Mouse (Mus musculus) liver, postnatal 0 days (tissue): ENCODE measurements around the gene Mars. TPM values are rescaled to one million over a fixed set of nuclear protein-coding genes. Genes with fewer than 3 reads are reported as not detected.

Experiments
- ATAC-seq: fragments of 200-750 bp; cut with Nextera tagmentation; 2 replicates; pipeline ENCODE4 v1.8.0; 2017; ENCODE audit warnings: mild to moderate bottlenecking, moderate library complexity
- DNase-seq: peaks from one replicate; pipeline ENCODE4 v3.0.0-alpha.2; 2016
- H3K27ac ChIP-seq: fragments of 300-500 bp; sonication (generic); 2 replicates; pipeline ENCODE4 v1.5.1; 2014; ENCODE audit warnings: antibody characterized with exemption, moderate library complexity, mild to moderate bottlenecking, low read depth
- H3K27me3 ChIP-seq: fragments of 300-500 bp; sonication (generic); 2 replicates; pipeline ENCODE4 v1.6.1; 2014; ENCODE audit warnings: low read length, control low read depth, mixed read lengths; ENCODE audit not compliant: insufficient read depth
- H3K36me3 ChIP-seq: fragments of 300-500 bp; sonication (generic); replicated peaks from 2 replicates; pipeline ENCODE4 v1.6.1; 2014; ENCODE audit warnings: mild to moderate bottlenecking, control low read depth, low read length, moderate library complexity, mixed read lengths; ENCODE audit not compliant: insufficient read depth
- H3K4me1 ChIP-seq: fragments of 300-500 bp; sonication (generic); 2 replicates; pipeline ENCODE4 v1.6.1; 2014; ENCODE audit warnings: antibody characterized with exemption, mild to moderate bottlenecking, control low read depth; ENCODE audit not compliant: insufficient read depth
- H3K4me2 ChIP-seq: fragments of 300-500 bp; sonication (generic); 2 replicates; pipeline ENCODE4 v1.6.1; 2014; ENCODE audit warnings: low read depth, mild to moderate bottlenecking, low read length, moderate library complexity, mixed read lengths
- H3K4me3 ChIP-seq: fragments of 300-500 bp; sonication (generic); 2 replicates; pipeline ENCODE4 v1.5.1; 2014; ENCODE audit warnings: low read depth, low read length
- H3K9ac ChIP-seq: fragments of 300-500 bp; sonication (generic); replicated peaks from 2 replicates; pipeline ENCODE4 v1.6.1; 2014; ENCODE audit warnings: mild to moderate bottlenecking, moderate library complexity
- H3K9me3 ChIP-seq: fragments of 300-500 bp; sonication (generic); 2 replicates; pipeline ENCODE4 v1.6.1; 2016; ENCODE audit warnings: mild to moderate bottlenecking, control low read depth, low read length, mixed read lengths
- CTCF ChIP-seq: sonication (generic); IDR thresholded peaks from 2 replicates; pipeline ENCODE4 v1.5.1; 2016; ENCODE audit warnings: antibody characterized with exemption, low read depth
- EP300 ChIP-seq: IDR thresholded peaks from 2 replicates; pipeline ENCODE4 v1.6.1; 2016; ENCODE audit warnings: antibody characterized with exemption, low read depth, mild to moderate bottlenecking
- WGBS: fragments of 180-500 bp; shearing (Covaris S2); extraction: QIAGEN DNeasy Blood & Tissue Kit; methylation state at CpG from one replicate; pipeline ENCODE4 v1.1.7; 2014; ENCODE audit not compliant: insufficient replicate concordance; 5-methylcytosine and 5-hydroxymethylcytosine counted together
- polyA plus RNA-seq: library from polyadenylated mRNA; unstranded; fragments of >200 nt; fragmentation: Nextera tagmentation; extraction: Ambion mirVana; gene quantifications from 2 replicates; pipeline ENCODE4 v1.2.1, GENCODE M21; 2015

Mars gene
- polyA plus RNA-seq, 1 experiment from 2014 or later: 62.3 TPM

DNA sequence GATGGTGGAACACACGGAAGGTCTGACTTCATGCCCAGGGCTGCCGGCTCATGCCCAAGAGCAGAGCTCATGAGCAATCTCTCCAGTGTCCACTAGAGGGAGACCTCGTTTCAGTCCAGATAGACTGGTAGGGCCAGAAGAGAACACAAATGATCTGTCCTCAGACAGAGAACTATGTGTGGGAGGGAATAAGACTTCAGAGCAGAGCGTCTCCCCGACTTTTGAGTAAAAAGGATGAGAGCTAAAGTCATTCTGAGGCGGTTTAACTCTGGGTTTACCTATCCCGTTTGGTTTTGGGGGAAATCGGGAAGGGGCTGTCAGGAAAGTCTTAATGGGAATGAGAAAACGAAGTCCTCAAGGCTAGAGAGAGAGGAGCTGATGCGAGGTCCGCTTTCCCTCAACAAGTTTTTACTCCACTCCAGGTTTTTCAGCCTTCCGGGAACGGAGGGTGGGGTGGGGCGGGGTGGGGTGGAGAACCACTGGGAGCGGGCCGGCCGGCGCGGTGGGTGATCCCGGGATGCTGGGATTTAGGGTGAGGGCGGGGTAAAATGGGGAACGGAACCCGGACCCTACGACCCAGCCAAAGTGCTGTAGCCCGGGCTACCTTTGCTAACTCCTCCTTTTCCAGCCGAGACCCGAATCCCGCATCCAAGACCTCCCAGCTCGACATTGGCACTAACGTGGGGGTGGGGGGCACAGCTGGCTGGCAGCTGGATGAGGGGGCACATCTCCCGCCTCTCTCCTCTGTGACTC, 27.5 kb upstream of the Mars start:
- peaks cover 18% of the 10 kb centered on the region for H3K4me1 ChIP-seq
- peak overlapping the region; percentile 70 for H3K4me2 ChIP-seq
- H3K4me3 ChIP-seq: peak overlapping the region; percentile 24
- TF ChIP-seq CTCF (peak; percentile 94), EP300 (no peak)
- H3K27ac ChIP-seq: no peak overlapping the region
- WGBS: 1% methylated on average over 25 of the region's 31 CpGs
- H3K36me3 ChIP-seq: no peaks in the 10 kb centered on the region
- ATAC-seq: peak; percentile 83
- no peak overlapping the region; the same call in 1 of the 2 replicates for H3K9ac ChIP-seq
- H3K27me3 ChIP-seq: peaks cover 40% of the 10 kb centered on the region
- no peaks in the 10 kb centered on the region for H3K9me3 ChIP-seq
- peak; percentile 85 for DNase-seq

DNA sequence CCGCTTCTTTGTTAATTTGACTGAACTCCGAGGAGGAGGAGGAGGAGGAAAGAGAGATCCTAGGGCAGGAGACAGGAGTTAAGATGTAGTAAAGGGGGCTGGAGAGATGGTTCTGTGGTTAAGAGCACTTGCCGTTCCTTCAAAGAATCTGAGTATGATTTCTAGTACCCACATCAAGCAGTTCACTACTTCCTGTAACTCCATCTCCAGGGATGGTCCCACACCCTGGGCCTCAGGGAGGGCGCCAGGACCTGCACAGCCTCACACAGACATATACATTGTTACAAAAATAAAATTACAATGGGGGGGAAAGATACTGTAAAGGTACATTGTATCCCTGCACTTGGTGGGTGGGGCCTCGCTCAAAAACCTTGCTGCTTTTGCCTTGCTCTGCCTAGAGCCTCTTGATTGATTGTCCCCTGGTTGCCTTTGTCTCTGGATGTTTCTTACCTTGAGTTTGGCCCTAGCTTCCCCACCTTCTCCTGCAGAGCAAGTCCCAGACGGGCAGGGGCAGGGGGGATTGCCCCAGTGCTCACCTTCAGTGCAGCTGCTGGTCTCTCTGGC, 26.0 kb upstream of the Mars start:
- H3K4me3 ChIP-seq: no peak overlapping the region
- H3K4me1 ChIP-seq: peaks cover 18% of the 10 kb centered on the region
- no peaks in the 10 kb centered on the region for H3K36me3 ChIP-seq
- ATAC-seq: no peak
- H3K9ac ChIP-seq: no peak overlapping the region
- H3K4me2 ChIP-seq: no peak overlapping the region
- H3K9me3 ChIP-seq: no peaks in the 10 kb centered on the region
- WGBS: 66% methylated on average over 6 of the region's 6 CpGs
- DNase-seq: no peak
- peaks cover 40% of the 10 kb centered on the region for H3K27me3 ChIP-seq
- TF ChIP-seq EP300: no peak
- H3K27ac ChIP-seq: no peak overlapping the region

DNA sequence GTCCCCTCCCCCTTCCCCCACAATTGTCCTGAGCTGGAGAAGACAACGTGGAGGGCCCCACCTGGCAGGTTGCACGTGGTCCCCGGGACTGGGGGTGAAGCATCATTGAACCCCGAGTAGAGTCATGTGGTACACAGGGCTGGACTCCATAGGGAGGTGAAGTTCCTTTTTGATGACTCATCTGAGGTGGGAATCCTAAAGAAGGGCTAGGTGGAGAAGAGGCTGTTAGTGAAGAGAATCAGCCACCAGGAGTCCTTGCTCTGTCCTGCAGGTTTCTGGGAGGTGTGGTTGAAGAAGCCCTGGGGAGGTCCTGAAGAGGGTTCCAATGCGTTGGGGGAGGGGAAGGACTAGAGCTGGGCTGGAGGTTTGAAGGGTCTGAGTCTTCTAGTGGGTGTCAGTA, 25.4 kb upstream of the Mars start:
- H3K9ac ChIP-seq: no peak overlapping the region
- TF ChIP-seq CTCF (no peak), EP300 (no peak)
- H3K4me2 ChIP-seq: no peak overlapping the region
- H3K27ac ChIP-seq: no peak overlapping the region
- H3K27me3 ChIP-seq: peaks cover 40% of the 10 kb centered on the region
- H3K4me1 ChIP-seq: peaks cover 18% of the 10 kb centered on the region
- 63% methylated on average over 5 of the region's 5 CpGs for WGBS
- no peaks in the 10 kb centered on the region for H3K36me3 ChIP-seq
- no peak for ATAC-seq
- DNase-seq: no peak
- no peaks in the 10 kb centered on the region for H3K9me3 ChIP-seq
- H3K4me3 ChIP-seq: no peak overlapping the region

DNA sequence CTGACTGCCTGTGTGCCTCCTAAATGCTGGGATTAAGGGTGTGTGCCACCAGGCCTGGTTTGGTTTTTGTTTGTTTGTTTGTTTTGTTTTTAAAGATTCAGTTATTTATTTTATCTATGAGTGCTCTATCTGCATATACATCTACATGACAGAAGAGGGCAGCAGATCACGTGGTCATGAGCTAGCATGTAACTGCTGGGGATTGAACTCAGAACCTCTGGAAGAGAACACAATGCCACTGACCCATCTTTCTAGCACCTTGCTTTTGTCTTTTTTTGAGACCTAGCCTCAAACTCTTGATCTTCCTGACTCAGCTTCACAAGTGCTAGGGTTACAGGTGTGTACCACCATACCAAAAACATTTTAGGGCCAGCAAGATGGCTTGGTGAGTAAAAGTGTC, 23.7 kb upstream of the Mars start:
- WGBS: 45% methylated on average over 1 of the region's 1 CpGs
- no peak for ATAC-seq
- peaks cover 6% of the 10 kb centered on the region for H3K4me1 ChIP-seq
- DNase-seq: no peak
- no peak overlapping the region for H3K27ac ChIP-seq
- no peak for TF ChIP-seq CTCF
- TF ChIP-seq EP300: no peak
- H3K36me3 ChIP-seq: no peaks in the 10 kb centered on the region
- H3K27me3 ChIP-seq: peaks cover 24% of the 10 kb centered on the region
- H3K9ac ChIP-seq: no peak overlapping the region
- H3K4me3 ChIP-seq: no peak overlapping the region
- H3K4me2 ChIP-seq: no peak overlapping the region
- H3K9me3 ChIP-seq: no peaks in the 10 kb centered on the region

DNA sequence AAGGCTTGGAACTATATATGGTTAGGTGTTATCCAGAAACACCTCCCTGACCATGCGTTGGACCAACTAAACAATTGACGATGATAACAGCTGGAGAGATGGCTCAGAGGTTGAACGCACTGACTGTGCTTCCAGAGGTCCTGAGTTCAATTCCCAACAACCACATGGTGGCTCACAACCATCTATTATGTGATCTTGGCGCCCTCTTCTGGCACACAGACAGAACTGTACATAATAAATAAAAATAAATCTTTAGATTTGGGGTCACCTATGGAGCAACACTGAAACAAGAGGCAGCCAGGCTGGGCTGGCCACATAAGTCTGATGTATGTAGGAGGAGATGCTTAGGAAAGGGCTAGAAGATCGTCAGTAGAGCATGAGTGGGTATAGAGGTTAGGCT, 21.6 kb upstream of the Mars start:
- WGBS: 56% methylated on average over 5 of the region's 5 CpGs
- no peak for TF ChIP-seq EP300
- peak; percentile 64 for TF ChIP-seq CTCF
- ATAC-seq: no peak

DNA sequence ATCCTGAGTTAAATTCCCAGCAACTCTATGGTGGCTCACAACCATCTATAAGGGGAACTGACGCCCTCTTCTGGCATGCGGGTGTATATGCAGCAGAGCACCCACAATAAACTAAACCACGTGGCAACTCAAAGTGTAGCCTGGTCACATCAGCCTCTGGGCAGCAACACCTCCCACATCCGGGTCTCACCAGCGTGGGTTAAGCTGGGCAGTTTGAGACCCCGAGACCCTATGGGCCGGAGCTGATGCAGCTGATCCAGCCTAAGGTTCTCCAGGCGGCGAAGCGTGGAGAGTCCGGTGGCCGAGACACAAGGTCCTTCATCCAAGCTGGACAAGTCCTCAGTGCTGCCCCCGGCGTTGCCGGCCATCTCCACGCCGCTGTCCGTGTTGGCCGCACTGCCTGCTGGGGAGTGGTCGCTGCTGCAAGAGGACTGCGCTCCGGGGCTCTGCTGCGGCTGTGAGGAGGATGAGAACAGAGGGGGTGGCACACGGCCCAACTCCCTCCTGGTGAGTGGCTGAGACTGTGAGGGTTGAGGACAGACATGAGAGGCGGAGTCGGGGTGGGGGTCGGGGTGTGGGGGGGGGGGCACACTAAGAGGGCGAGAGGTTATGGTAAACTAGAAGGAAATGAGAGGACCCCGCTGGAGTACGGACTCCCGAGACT, 20.8 kb upstream of the Mars start:
- Histone ChIP-seq H3K27ac (no peak overlapping the region), H3K9me3 (no peaks in the 10 kb centered on the region), H3K36me3 (peaks cover 5% of the 10 kb centered on the region), H3K4me2 (peak overlapping the region; percentile 13; the same call in 1 of the 2 replicates), H3K4me3 (no peak overlapping the region), H3K27me3 (0 out of 2 replicates have a peak, but pooled peaks cover 5% of the 10 kb centered on the region), H3K4me1 (no peaks in the 10 kb centered on the region), H3K9ac (no peak overlapping the region)
- ATAC-seq (0 out of 2 replicates have a peak, but pooled peaks have one; percentile 14), DNase-seq (peak; percentile 15)
- 40% methylated on average over 30 of the region's 31 CpGs for WGBS
- peak; percentile 47 for TF ChIP-seq CTCF
- TF ChIP-seq EP300: no peak

More for the DNA sequence above, 21.6 kb upstream of the Mars start:
- DNase-seq: peak; percentile 17
- Histone ChIP-seq H3K4me2 (no peak overlapping the region), H3K4me3 (no peak overlapping the region), H3K27me3 (peaks cover 10% of the 10 kb centered on the region; the same call in 1 of the 2 replicates), H3K36me3 (no peaks in the 10 kb centered on the region), H3K27ac (no peak overlapping the region), H3K9ac (no peak overlapping the region), H3K4me1 (no peaks in the 10 kb centered on the region), H3K9me3 (no peaks in the 10 kb centered on the region)
